Mouse (Mus musculus): ENCODE results near the gene Smim8. TPM values are rescaled to one million over a fixed set of nuclear protein-coding genes. Genes with fewer than 3 reads are reported as not detected.

Gene Smim8
- total RNA-seq, 2 experiments from 2014 or later = 35.5 to 38.4 TPM

- no peak for DNase-seq
Observed at GRCm38 (mm10) chr4:34719421-34719820, 58.8 kb downstream of the Smim8 start.

Other genes with a start within 250 kb of the Smim8 start
- 10 to 100 TPM; 62.5 to 64.4 TPM for gene Akirin2, start 227.5 kb downstream of the Smim8 start, total RNA-seq (2021)
- 10 to 100 TPM; 47.8 to 52.3 TPM for gene Orc3, start 163.5 kb downstream of the Smim8 start, total RNA-seq (2021)
- gene Rars2, start 163.5 kb downstream of the Smim8 start, total RNA-seq (2021) = 10 to 100 TPM; 30.1 to 33.6 TPM
- 10 to 100 TPM; 23.3 to 23.5 TPM for gene Slc35a1, start 91.0 kb downstream of the Smim8 start, total RNA-seq (2021)
- gene Cfap206, start 48.2 kb downstream of the Smim8 start, total RNA-seq (2021) = under 1 TPM; 0.29 to 0.54 TPM
- gene Gm136, start 22.2 kb downstream of the Smim8 start, total RNA-seq (2021) = not detected
- 10 to 100 TPM; 23.4 to 24.6 TPM for gene Zfp292, start 104.5 kb upstream of the Smim8 start, total RNA-seq (2021)
- not detected for gene Cga, start 115.4 kb upstream of the Smim8 start, total RNA-seq (2021)